Mouse (Mus musculus): ENCODE results near the gene Rufy4.
A peak's percentile ranks its signal among the peaks of the same experiment; 100 is the strongest.

Gene Rufy4

DNA sequence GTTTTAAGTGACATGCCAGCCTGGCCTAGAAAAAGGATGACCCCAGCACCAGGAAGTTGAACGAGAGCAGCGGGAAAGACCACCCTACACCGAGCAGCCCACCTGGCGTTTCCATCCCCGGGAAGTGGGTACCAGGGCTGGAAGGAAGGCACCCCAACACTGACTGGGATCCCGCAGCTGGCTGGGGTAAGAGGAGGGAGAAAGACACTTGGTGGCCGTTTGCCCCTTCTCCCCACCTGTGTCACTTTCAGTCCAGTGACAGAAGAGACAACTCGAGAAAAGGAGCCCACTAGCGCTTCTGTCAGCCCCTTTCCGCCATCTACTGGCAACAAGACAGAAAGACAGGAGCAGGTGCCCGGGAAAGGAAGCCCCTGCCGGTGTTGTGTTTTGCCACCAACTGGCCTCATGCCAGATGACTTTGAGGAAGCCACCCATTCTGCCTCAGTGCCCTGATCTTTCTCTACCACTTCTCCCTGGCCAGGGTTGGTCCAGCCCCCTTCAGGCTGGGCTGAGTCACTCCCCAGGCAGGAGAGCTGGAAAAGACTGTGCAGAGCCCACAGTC is at the start of gene Rufy4:
TSS of gene Rufy4 (plus strand) at position 551 of the 562 bp plus-strand sequence.
- no peaks in the 10 kb centered on the region for H3K36me3 ChIP-seq (ENCODE audit: control insufficient read depth, insufficient read depth, low read length, poor library complexity, severe bottlenecking)
- H3K27me3 ChIP-seq (ENCODE audit: control insufficient read depth, insufficient read depth, low read length, poor library complexity, severe bottlenecking) = no peaks in the 10 kb centered on the region
- DNase-seq (ENCODE audit: low read depth, low spot score) = peak; percentile 92

GRCm38 (mm10) chr1:74076230-74076629 is 49.1 kb upstream of the Rufy4 start:
- Histone ChIP-seq H3K36me3 (ENCODE audit: control insufficient read depth, insufficient read depth, low read length, poor library complexity, severe bottlenecking) (no peaks in the 10 kb centered on the region), H3K27me3 (ENCODE audit: control insufficient read depth, insufficient read depth, low read length, poor library complexity, severe bottlenecking) (no peaks in the 10 kb centered on the region)
- no peak for DNase-seq (ENCODE audit: low read depth, low spot score)

GRCm38 (mm10) chr1:74077353-74077752 is 48.0 kb upstream of the Rufy4 start:
- Histone ChIP-seq H3K27me3 (ENCODE audit: control insufficient read depth, insufficient read depth, low read length, poor library complexity, severe bottlenecking) (no peaks in the 10 kb centered on the region), H3K36me3 (ENCODE audit: control insufficient read depth, insufficient read depth, low read length, poor library complexity, severe bottlenecking) (no peaks in the 10 kb centered on the region)
- peak; percentile 74 for DNase-seq (ENCODE audit: low read depth, low spot score)

GRCm38 (mm10) chr1:74081573-74081989 is 43.8 kb upstream of the Rufy4 start:
- no peaks in the 10 kb centered on the region for H3K27me3 ChIP-seq (ENCODE audit: control insufficient read depth, insufficient read depth, low read length, poor library complexity, severe bottlenecking)
- DNase-seq (ENCODE audit: low read depth, low spot score) = no peak
- H3K36me3 ChIP-seq (ENCODE audit: control insufficient read depth, insufficient read depth, low read length, poor library complexity, severe bottlenecking) = no peaks in the 10 kb centered on the region

DNA sequence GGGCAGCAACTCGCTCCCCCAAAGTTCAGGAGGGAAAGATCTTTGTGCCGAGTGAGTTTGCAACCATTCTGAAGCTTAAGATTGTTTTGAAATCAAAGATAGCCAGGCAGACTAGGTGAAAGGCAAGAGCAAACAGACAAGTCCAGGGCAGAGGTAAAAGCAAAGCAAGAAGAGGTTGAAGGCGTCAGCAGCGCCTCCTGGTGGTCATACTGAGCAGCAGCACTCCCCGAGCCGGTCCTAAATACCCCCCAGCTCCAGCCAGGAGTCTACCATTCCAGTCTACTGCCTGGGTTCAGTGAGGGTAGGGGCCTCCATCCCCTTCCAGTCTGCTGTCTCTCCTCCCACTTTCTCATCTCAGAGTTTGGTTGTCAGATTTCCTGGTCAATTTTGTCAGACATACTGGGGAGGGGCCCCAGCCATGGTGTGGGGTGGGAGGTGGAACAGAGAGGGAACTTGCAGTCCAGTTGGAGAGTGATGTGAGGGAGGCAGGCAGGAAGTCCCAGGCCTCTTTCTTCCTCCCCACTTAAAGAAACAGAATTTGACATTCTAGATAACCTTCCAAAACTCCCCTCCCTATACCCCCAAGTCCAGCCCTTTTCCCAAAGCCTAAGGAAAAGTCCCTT is 42.4 kb upstream of the Rufy4 start:
- Histone ChIP-seq H3K36me3 (ENCODE audit: control insufficient read depth, insufficient read depth, low read length, poor library complexity, severe bottlenecking) (no peaks in the 10 kb centered on the region), H3K27me3 (ENCODE audit: control insufficient read depth, insufficient read depth, low read length, poor library complexity, severe bottlenecking) (no peaks in the 10 kb centered on the region)
- peak; percentile 68 for DNase-seq (ENCODE audit: low read depth, low spot score)

DNA sequence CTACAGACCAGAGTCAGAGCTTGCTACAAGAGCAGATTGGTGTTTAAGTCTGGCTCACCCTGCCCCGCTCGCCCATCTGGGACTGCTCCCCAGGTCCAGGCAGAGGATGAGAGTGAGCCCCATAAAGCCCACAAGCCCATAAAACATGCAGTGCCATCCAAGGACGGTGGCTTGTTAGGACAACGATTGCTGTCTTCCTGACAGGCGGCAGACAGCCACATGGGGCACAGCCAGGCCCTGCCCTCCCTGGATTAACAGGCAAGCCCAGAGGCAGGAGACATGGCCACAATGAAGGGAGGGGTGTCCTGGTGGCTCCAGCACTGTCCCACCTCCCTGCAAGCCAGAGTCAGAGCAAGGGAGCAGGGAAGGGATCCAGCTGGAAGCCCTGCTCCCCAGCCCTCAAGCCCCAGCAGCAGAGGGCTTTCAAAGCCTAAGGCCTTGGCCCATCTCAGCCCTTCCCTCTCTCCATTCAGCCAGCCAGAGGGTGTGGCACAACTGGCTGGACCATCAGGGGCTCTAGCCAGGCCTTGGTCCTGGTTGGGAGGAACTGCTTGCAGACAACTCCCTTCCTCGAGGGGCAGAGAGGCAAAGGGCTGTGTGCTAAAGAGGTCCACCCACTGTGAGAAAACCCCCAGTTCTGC is 41.2 kb upstream of the Rufy4 start:
- DNase-seq (ENCODE audit: low read depth, low spot score) = no peak
- H3K36me3 ChIP-seq (ENCODE audit: control insufficient read depth, insufficient read depth, low read length, poor library complexity, severe bottlenecking) = no peaks in the 10 kb centered on the region
- no peaks in the 10 kb centered on the region for H3K27me3 ChIP-seq (ENCODE audit: control insufficient read depth, insufficient read depth, low read length, poor library complexity, severe bottlenecking)

- H3K36me3 ChIP-seq (ENCODE audit: control insufficient read depth, insufficient read depth, low read length, poor library complexity, severe bottlenecking) = no peaks in the 10 kb centered on the region
- no peak for DNase-seq (ENCODE audit: low read depth, low spot score)
- no peaks in the 10 kb centered on the region for H3K27me3 ChIP-seq (ENCODE audit: control insufficient read depth, insufficient read depth, low read length, poor library complexity, severe bottlenecking)
Measured at GRCm38 (mm10) chr1:74084752-74085151, 40.6 kb upstream of the Rufy4 start.

DNA sequence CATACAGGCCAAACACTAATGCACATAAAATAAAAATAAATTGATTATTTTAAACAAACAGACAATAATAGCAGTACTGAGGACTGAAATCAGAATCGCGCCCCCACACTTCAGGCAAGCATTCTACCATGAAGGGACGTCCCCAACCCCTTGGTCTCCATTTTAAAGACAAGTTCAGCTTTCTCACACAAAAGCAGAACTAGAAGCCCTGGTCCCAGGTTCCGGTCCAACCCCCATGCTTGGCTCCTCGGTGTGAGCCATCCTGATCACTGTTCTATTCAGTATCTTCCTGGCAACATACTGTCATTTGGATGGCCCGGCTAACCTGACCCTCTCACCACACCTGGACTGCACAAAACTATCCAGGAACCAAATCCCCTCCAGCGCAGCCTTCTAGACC is 39.8 kb upstream of the Rufy4 start:
- Histone ChIP-seq H3K27me3 (ENCODE audit: control insufficient read depth, insufficient read depth, low read length, poor library complexity, severe bottlenecking) (no peaks in the 10 kb centered on the region), H3K36me3 (ENCODE audit: control insufficient read depth, insufficient read depth, low read length, poor library complexity, severe bottlenecking) (no peaks in the 10 kb centered on the region)
- peak; percentile 54 for DNase-seq (ENCODE audit: low read depth, low spot score)

DNA sequence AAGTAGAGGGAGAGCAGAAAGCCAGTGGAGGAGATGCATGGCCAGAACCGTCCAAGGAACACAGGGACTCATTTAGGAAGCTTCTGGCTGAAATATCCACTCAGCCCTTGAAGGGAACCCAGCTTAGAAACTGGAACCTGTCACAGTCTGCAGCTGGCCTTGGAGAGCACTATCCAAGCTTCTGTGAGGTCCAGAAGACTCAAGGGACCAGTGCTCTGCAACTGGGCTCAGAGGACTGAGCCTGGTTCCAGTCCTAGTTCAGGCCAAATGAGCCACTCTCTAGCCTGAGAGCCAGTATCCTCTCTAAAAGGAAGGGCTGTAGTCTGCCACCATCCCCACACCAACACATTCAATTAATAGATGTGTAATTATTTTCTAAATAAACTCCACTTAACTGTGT is 36.8 kb upstream of the Rufy4 start:
- Histone ChIP-seq H3K36me3 (ENCODE audit: control insufficient read depth, insufficient read depth, low read length, poor library complexity, severe bottlenecking) (no peaks in the 10 kb centered on the region), H3K27me3 (ENCODE audit: control insufficient read depth, insufficient read depth, low read length, poor library complexity, severe bottlenecking) (no peaks in the 10 kb centered on the region)
- no peak for DNase-seq (ENCODE audit: low read depth, low spot score)

- DNase-seq (ENCODE audit: low read depth, low spot score) = no peak
- no peaks in the 10 kb centered on the region for H3K27me3 ChIP-seq (ENCODE audit: control insufficient read depth, insufficient read depth, low read length, poor library complexity, severe bottlenecking)
- no peaks in the 10 kb centered on the region for H3K36me3 ChIP-seq (ENCODE audit: control insufficient read depth, insufficient read depth, low read length, poor library complexity, severe bottlenecking)
Measured at GRCm38 (mm10) chr1:74090329-74090728, 35.0 kb upstream of the Rufy4 start.

- DNase-seq (ENCODE audit: low read depth, low spot score) = no peak
- Histone ChIP-seq H3K27me3 (ENCODE audit: control insufficient read depth, insufficient read depth, low read length, poor library complexity, severe bottlenecking) (no peaks in the 10 kb centered on the region), H3K36me3 (ENCODE audit: control insufficient read depth, insufficient read depth, low read length, poor library complexity, severe bottlenecking) (no peaks in the 10 kb centered on the region)
Measured at GRCm38 (mm10) chr1:74091138-74091537, 34.2 kb upstream of the Rufy4 start.

GRCm38 (mm10) chr1:74091611-74092224 is 33.6 kb upstream of the Rufy4 start:
- DNase-seq (ENCODE audit: low read depth, low spot score) = no peak
- no peaks in the 10 kb centered on the region for H3K36me3 ChIP-seq (ENCODE audit: control insufficient read depth, insufficient read depth, low read length, poor library complexity, severe bottlenecking)
- no peaks in the 10 kb centered on the region for H3K27me3 ChIP-seq (ENCODE audit: control insufficient read depth, insufficient read depth, low read length, poor library complexity, severe bottlenecking)

- no peak for DNase-seq (ENCODE audit: low read depth, low spot score)
- Histone ChIP-seq H3K27me3 (ENCODE audit: control insufficient read depth, insufficient read depth, low read length, poor library complexity, severe bottlenecking) (no peaks in the 10 kb centered on the region), H3K36me3 (ENCODE audit: control insufficient read depth, insufficient read depth, low read length, poor library complexity, severe bottlenecking) (no peaks in the 10 kb centered on the region)
Measured at GRCm38 (mm10) chr1:74092242-74092641, 33.1 kb upstream of the Rufy4 start.

DNA sequence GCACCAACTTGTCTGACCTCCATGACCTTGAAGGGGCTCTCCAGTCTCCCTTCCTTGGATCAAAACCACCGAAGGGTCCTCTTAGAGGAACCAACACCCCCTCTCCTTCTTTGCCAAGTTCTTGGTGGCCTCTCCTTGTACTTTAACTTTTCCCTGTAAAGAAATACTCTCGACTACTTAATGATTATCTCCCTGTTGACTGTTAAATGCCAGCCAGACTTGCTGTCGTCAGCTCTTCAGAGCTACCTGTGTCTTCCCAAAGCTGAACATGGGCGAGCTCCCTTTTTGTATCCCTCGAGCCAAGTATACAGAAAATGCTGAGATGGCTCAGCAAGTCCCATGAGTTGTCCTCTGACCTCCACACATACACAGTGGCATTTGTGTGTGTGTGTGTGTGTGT is 31.9 kb upstream of the Rufy4 start:
- Histone ChIP-seq H3K27me3 (ENCODE audit: control insufficient read depth, insufficient read depth, low read length, poor library complexity, severe bottlenecking) (no peaks in the 10 kb centered on the region), H3K36me3 (ENCODE audit: control insufficient read depth, insufficient read depth, low read length, poor library complexity, severe bottlenecking) (no peaks in the 10 kb centered on the region)
- DNase-seq (ENCODE audit: low read depth, low spot score) = no peak

DNA sequence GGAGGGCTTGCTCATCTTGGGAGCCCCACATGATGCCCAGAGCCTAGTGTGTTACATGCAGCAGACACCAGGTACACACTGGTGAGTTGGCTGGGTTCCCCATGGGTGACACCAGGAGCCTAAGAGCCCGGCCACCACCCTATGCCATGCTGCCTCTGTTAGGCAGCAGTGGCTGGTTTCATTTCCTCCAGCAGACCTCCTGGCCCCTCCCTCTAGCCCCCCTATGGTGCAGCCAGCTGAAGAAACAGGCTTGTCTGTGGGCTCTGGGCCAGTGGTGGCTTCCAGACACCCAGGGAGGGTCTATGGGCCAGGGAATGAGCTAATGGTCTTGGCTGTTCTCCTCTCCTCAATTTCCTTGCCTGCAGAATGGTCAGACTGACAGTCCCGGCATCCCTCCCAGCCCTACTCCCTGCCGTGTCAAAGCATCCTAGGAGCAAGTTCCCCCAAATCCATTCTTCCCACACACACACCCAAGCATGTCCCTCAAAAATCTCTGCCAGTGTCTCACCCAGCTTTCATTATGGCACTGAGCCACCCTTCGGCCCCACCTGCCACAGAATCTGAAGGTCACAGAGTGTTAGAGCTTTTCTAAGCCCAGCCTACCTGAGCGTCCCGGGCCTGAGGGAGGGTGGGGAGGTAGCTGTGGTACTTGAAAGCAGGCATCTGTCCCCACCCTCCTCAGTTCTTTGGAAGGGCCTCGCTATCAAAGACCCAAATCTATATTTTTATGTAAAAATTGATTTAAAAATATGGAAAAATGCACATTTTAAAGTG is 30.7 kb upstream of the Rufy4 start:
- Histone ChIP-seq H3K36me3 (ENCODE audit: control insufficient read depth, insufficient read depth, low read length, poor library complexity, severe bottlenecking) (no peaks in the 10 kb centered on the region), H3K27me3 (ENCODE audit: control insufficient read depth, insufficient read depth, low read length, poor library complexity, severe bottlenecking) (no peaks in the 10 kb centered on the region)
- DNase-seq (ENCODE audit: low read depth, low spot score) = peak; percentile 54
